Mouse (Mus musculus): Measurements from ENCODE around the gene 1110059E24Rik.
"Not testable (repeated sequence)": the region's sequence is repeated elsewhere in the genome, so short reads cannot be mapped to it uniquely, and the experiment has no call there.

The 1110059E24Rik gene

GRCm38 (mm10) chr19:21626271-21626988, 26.3 kb downstream of the 1110059E24Rik start:
- DNase-seq (ENCODE audit: low spot score), result no peak

GRCm38 (mm10) chr19:21624148-21624535, 28.6 kb downstream of the 1110059E24Rik start:
- DNase-seq (ENCODE audit: low spot score), result no peak

- no peak for DNase-seq (ENCODE audit: low spot score)
Measured at GRCm38 (mm10) chr19:21623410-21624147, 29.2 kb downstream of the 1110059E24Rik start.

DNA sequence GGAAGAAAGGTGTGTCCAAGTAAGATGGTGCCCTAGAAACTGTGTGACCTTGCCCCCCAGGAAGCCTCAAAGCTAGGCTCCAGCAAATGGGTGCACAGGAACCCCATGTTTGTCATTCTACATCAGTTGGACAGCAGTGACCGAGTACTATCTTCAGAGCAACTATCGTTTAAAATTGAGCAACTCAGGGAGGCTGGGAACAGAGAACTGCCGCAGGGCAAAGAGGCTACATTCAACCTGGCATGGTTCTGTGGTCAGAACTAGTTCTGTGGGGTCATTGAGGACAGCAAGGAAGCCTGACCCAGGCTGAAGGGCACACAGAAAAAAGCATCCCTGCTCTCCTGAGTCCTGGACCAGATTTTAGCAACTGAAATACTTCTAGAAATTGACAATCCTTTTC, 37.0 kb downstream of the 1110059E24Rik start:
- DNase-seq (ENCODE audit: low spot score), result no peak

DNA sequence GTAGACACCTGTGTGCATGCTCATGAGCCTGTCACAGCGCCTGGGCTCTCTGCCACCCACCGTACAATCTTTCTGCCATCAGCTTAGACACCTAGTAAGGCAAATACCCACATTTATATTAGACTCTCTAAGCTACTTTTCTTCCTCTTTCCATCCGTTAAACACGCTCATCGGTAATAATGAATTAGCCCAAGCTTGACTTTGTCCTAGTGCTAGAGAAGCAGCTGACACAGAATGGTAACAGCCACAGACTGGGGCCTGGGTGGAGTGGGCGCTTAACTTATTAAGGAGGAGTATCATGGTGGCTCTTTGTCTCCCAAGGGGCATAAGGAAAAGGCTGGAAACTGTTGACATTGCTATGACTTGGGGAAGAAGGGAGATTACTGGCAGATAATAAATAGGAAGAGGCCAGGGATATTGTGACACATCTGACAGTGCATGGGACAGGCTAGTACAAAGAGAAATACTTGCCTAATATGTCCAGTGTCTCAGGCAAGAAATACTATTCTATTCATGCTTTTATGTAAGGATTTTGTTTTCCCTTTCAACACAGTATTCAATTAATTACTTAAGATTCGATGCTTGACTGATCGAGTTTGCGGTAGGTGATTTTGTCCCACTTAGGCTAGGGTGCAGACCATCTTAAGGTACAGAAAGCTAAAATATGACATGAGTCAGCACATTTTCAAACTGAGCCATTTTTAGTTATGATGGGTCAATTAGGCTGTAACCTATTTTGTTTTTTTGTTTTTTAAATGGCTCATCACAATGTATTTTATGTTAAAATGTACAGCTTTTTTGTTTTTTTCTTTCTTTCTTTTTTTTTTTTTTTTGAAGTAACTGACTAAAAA, 40.8 kb downstream of the 1110059E24Rik start:
- no peak for DNase-seq (ENCODE audit: low spot score)

DNA sequence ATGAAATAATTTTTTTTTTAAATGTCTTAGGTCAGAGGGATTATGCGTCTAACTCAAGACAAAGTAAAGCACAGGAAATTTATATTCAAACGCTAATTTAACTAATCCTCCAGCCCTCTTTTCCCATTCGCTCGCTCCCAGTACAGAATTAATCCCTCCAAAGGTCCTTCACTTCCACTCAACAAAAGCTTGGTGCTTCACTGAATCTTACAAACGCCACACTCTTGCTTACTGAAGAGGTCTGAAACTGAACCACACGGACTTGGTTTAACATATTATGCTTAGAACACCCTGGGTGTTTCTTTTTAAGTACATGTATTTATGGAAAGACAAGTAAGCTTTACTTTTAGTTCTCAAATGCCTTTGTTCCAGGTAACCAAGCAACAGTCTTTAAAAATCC, 41.5 kb downstream of the 1110059E24Rik start:
- no peak for DNase-seq (ENCODE audit: low spot score)

DNA sequence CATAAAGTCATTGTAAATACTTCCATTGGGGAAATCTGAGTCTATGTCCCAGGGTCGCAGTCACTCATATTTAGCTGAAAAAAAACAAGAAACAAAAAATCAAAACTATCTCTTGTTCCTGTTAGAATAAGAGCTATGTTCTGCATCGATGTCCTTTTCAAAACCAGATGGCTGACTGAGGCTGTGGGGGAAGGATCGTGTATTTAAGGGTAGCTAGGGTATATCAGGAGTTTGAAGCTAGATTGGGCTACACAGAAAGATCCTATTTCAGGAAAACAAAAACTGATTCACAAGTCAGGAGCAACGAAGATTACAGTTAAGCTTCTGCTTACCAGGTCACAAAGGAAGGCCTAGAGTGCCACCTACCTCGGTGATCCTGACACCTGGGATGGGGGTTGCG, 42.5 kb downstream of the 1110059E24Rik start:
- no peak for DNase-seq (ENCODE audit: low spot score)

DNA sequence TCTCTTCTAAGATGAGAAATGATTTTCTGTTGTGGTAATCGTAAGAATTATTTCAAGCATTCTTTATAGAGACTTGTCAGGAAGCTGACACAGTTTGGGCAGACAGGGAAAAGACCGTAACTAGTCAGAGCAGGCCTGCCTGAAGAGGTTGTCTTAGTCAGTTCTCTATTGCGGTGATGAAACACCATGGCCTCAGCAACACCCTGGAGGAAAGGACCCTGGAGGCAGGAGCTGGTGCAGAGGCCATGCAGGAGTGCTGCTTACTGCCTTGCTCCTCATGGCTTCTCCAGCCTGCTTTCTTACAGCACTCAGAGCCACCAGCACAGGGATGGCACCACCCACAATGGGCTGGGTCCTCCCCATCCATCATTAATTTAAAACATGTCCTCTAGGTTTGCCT, 47.5 kb downstream of the 1110059E24Rik start:
- no peak for DNase-seq (ENCODE audit: low spot score)

DNA sequence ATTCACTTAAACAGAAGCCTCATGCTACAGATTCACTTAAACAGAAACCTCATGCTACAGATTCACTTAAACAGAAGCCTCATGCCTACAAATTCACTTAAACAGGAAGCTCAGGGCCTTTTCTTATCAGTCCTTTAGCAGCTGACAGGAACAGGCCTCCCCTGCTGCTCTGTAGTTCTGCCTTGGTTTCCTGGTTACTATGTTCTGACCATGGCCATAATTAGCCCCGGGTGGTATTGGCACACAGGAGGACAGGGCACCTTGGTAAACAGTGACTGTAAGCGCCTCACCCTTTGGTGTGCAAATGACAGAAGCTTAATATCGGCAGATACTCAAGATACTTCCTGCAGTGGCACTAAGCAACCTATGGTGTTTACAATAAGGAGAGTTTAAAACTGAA, 48.9 kb downstream of the 1110059E24Rik start:
- DNase-seq (ENCODE audit: low spot score), result no peak

- DNase-seq (ENCODE audit: low spot score), result no peak
Measured at GRCm38 (mm10) chr19:21601541-21602101, 51.2 kb downstream of the 1110059E24Rik start.

GRCm38 (mm10) chr19:21598659-21599352, 54.0 kb downstream of the 1110059E24Rik start:
- no peak for DNase-seq (ENCODE audit: low spot score)

DNA sequence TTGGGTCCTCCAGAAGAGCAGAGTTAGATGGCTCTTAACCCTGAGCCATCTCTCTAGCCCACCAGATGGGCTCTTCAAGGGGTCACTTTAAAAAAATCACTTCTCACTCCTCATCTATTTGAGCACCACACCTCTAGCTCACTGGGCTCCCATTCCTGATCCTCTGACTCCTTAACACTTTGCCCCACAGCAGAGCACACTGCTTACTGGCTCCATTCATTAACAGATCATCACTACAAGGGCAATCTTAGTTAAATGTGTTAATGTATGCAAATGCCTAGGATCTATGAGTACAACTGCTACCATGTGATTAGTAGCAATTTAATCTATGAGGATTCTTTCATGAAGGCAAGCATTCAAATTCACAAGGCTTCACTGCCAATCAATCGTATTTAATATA, 58.1 kb downstream of the 1110059E24Rik start:
- DNase-seq (ENCODE audit: low spot score), result no peak

DNA sequence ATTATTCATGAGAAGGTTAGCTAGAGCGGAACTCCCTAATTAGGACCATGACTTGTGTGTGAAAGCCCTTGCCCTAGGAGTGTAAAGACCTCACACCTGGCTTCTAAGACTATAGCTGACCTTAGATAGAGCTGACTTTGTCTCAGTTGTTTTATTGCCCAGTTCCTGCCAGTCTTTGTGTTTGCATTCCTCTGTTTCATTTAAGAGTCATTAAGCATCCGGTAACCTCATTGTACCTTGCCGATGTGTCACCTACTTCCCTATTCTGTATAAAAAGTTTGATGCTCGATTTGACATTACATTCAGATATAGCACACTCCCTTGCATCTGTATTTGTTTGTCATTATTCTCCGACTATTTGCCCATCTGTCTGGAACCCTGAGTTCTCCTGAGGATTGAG, 60.6 kb downstream of the 1110059E24Rik start:
- DNase-seq (ENCODE audit: low spot score), result not testable (repeated sequence)

DNA sequence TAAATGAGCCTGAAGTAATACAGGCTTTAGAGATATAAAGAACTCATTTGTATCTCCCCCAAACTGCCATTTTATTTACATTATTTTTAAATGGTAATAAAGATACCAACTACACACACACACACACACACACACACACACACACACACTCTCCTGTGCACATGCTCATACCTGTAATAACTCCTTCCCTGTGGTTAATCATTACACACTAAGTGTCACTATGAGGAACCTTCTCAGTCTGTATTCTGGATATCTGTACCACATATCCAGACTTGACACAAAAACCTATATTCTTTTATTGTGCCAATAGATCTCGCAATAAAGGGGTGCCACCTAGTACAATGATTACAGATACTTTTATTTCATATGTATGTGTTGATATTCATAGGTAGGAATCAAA, 62.9 kb downstream of the 1110059E24Rik start:
- DNase-seq (ENCODE audit: low spot score), result no peak

DNA sequence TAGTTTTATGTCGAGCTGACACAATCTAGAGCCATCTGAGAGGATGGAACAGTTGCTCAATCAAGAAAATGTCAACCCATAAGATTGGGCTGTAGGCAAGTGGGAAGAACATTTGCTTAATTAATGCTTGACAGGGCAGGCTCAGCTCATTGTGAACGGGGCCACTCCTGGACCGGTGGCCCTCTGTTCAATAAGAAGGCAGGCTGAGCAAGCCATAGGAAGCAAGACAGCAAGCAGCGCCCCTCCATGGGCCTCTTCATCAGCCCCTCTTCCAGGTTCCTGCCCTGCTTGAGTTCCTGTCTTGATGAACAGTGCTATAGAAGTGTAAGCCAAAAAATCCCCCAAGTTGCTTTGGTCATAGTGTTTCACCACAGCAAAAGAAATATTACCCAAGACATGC, 65.2 kb downstream of the 1110059E24Rik start:
- no peak for DNase-seq (ENCODE audit: low spot score)

DNA sequence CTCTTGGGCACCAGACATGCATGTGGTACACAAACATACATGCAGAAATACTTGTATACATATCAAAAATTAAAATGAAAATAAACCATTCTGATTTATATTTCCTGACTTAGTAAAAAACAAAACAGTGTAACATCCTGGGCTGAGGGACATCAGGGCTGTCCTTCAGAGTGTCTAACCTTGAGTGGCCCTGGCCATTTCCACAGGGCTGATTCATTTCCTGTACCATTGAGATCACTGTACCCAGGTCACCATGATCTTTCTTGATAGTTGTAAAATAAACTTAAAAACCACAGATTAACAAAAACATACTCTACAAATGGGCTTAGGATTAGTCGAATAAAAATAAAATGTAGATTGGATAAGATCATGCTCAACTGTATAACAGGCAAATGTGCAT, 66.2 kb downstream of the 1110059E24Rik start:
- no peak for DNase-seq (ENCODE audit: low spot score)

GRCm38 (mm10) chr19:21585868-21586267, 66.9 kb downstream of the 1110059E24Rik start:
- DNase-seq (ENCODE audit: low spot score), result no peak

DNA sequence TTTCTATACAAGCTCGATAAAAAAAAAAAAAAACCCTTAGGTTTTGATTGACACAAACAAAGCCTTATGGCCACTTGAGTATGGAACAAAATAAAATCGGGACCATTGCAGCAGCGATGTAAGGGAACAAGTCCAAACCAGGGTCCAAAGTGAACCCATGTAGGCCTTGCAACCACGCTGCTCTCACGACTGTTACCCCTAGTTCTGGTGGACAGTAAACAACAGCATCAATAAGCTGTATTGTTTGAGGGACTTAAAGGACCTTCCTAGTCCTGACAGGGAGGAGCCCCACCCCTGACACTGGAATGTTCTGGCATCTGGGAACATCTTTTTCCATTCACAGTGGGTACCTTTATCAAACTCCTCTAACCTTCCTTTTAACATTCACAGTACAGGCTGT, 68.8 kb downstream of the 1110059E24Rik start:
- no peak for DNase-seq (ENCODE audit: low spot score)

DNA sequence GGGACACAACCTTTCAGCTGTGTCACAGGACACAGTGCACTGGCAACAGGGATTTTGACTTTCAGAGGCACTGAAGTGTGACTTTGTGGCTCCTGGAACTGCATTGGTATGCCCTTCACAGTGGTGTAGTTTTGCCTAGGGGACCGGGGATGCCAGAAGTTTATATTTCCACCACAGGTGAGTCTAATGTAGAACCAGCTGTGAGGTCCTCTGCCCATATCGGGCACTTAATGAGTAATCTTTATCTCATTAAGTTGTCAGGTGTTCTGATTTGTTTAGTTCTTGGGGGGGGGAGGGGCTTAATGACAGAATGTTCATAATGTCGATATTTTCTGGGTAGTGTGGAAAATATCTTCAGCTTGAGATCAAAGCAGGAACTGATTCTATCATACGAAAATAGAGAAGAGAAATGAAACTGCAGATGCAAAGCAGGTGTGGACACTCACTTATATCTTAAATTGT, 69.2 kb downstream of the 1110059E24Rik start:
- no peak for DNase-seq (ENCODE audit: low spot score)

- no peak for DNase-seq (ENCODE audit: low spot score)
Measured at GRCm38 (mm10) chr19:21581404-21581803, 71.4 kb downstream of the 1110059E24Rik start.

DNA sequence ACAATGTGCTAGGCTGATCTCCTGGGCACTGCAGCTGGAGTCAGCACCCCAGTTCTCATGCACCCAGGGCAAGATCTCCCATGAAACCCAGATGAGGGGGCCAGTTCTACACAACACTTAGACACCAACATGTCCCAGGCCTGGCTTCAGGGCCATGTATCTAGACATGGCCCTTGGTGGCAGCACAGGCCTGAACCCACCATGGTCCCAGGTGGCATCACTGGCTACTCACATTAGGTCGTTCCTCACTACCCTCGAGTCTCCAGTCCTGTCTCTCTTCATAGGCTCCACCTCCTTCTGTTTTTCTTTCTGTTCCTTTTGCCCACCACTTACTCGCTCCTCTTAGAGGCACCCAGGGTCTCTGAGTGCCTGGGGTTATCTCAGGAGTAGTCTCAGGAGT, 72.9 kb downstream of the 1110059E24Rik start:
- no peak for DNase-seq (ENCODE audit: low spot score)

DNA sequence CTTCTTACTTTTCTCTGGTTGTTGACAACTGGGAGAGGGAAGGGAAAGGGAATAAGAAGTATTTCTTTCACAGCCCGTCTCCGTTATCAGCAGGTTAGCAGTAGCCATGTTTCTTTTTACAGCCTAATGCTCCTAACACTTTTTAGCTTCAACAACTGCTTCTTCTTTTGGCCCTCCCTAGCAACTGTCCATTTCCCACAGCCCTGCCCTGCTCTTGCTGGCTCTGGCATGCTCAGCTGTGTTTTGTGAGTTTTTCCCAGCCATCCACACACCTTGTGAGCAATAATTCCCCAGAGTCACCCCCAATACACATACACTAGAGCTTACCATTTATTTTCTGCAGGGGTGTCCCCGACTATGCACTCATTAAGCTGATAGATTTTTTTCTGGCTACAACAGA, 75.3 kb downstream of the 1110059E24Rik start:
- DNase-seq (ENCODE audit: low spot score), result no peak

Measured in ovary, postnatal 36 days (tissue).